In the genomic region with DNA sequence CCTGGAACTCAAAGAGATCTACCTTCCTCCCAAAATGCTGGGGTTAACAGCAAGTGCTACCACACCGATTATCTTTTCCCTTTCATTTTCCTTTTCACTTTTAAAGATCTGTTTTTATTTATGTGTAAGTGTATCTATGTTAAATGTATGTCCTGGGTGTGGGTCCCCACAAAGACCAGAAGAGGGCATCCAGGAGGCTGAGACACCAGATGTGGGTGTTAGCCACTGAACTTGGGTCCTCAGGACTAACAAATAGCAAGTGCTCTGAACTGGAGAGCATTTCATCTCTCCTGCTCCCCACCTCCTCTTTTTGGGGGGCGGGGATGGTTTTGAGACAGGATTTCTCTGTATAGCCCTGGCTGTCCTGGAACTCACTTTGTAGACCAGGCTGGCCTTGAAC, we compare ENCODE assay signal across 18 mouse cellular contexts. TPM values are rescaled to one million over a fixed set of nuclear protein-coding genes. Genes with fewer than 3 reads are reported as not detected.
DNase-seq lines count a peak whose midpoint lies in the region; ATAC-seq and TF ChIP-seq lines count a peak whose summit lies in the region.
"Had no signal": no experiment of that assay in that cellular context is flagged by ENCODE, and none has a peak within 500 bp of the region (broad histone marks: within the 10 kb centered on the region; RNA-seq: fewer than 3 reads in every experiment).

No protein-coding gene starts in this region.

- WGBS in forebrain, postnatal 0 days, result 98% methylated on average over 2 of the region's 2 CpGs
- 95% methylated on average over 2 of the region's 2 CpGs for WGBS in forebrain, embryonic 11.5 days
- 87% methylated on average over 2 of the region's 2 CpGs for WGBS in liver, postnatal 0 days (ENCODE audit: insufficient replicate concordance)
- 89% methylated on average over 2 of the region's 2 CpGs for WGBS in liver, embryonic 11.5 days

- TF ChIP-seq CTCF in forebrain, postnatal 0 days (IDR thresholded peaks at IDR 0.05; ENCODE audit: low read depth), result peak; percentile 25; the same call in 1 of the 2 replicates
- peak; percentile 36; the same call in 1 of the 2 replicates for TF ChIP-seq CTCF in liver, postnatal 0 days (IDR thresholded peaks at IDR 0.05; ENCODE audit: low read depth)
- TF ChIP-seq CTCF in ES-Bruce4 (IDR thresholded peaks at IDR 0.05; ENCODE audit: low read depth, low read length), result peak; percentile 18

- H3K9me3 ChIP-seq in forebrain, postnatal 0 days (ENCODE audit: low read length), result no peaks in the 10 kb centered on the region
- H3K9me3 ChIP-seq in forebrain, embryonic 11.5 days (ENCODE audit: control insufficient read depth, low read length), result no peaks in the 10 kb centered on the region
- H3K9me3 ChIP-seq in liver, postnatal 0 days (ENCODE audit: low read length), result no peaks in the 10 kb centered on the region
- H3K9me3 ChIP-seq in liver, embryonic 11.5 days (ENCODE audit: control insufficient read depth, low read length), result no peaks in the 10 kb centered on the region
- no peaks in the 10 kb centered on the region for H3K9me3 ChIP-seq in ES-Bruce4 (replicated peaks; ENCODE audit: control insufficient read depth, insufficient read depth, low read length, poor library complexity, severe bottlenecking)
- H3K9me3 ChIP-seq: forebrain, embryonic 15.5 days; heart, embryonic 15.5 days; hindbrain, embryonic 12.5 days; midbrain, embryonic 13.5 days; neural tube, embryonic 12.5 days had no signal

- peaks cover 4% of the 10 kb centered on the region; the same call in 1 of the 2 replicates for H3K4me1 ChIP-seq in forebrain, postnatal 0 days (ENCODE audit: insufficient read depth)
- peaks cover 10% of the 10 kb centered on the region for H3K4me1 ChIP-seq in forebrain, embryonic 11.5 days (replicated peaks; ENCODE audit: control insufficient read depth, insufficient read depth, low read length)
- peaks cover 9% of the 10 kb centered on the region for H3K4me1 ChIP-seq in liver, postnatal 0 days (ENCODE audit: insufficient read depth)
- peaks cover 10% of the 10 kb centered on the region for H3K4me1 ChIP-seq in liver, embryonic 11.5 days (replicated peaks; ENCODE audit: control insufficient read depth, insufficient read depth, low read length)
- H3K4me1 ChIP-seq in ES-Bruce4 (ENCODE audit: control insufficient read depth, insufficient read depth, low read length), result peaks cover 2% of the 10 kb centered on the region

- no peak overlapping the region for H3K9ac ChIP-seq in forebrain, postnatal 0 days
- no peak overlapping the region for H3K9ac ChIP-seq in forebrain, embryonic 11.5 days (ENCODE audit: low read length)
- H3K9ac ChIP-seq in liver, postnatal 0 days (replicated peaks), result no peak overlapping the region
- H3K9ac ChIP-seq in liver, embryonic 11.5 days (ENCODE audit: low read depth, low read length), result no peak overlapping the region
- H3K9ac ChIP-seq in ES-Bruce4 (ENCODE audit: low read depth, poor library complexity, severe bottlenecking), result no peak overlapping the region
- H3K9ac ChIP-seq: forebrain, embryonic 15.5 days; heart, embryonic 15.5 days; hindbrain, embryonic 12.5 days; midbrain, embryonic 13.5 days; neural tube, embryonic 12.5 days had no signal

- H3K4me2 ChIP-seq in forebrain, postnatal 0 days (ENCODE audit: low read depth), result no peak overlapping the region
- H3K4me2 ChIP-seq in forebrain, embryonic 11.5 days (ENCODE audit: low read depth, low read length, severe bottlenecking), result no peak overlapping the region
- H3K4me2 ChIP-seq in liver, postnatal 0 days (ENCODE audit: low read depth, low read length), result no peak overlapping the region
- no peak overlapping the region for H3K4me2 ChIP-seq in liver, embryonic 11.5 days
- H3K4me2 ChIP-seq: forebrain, embryonic 15.5 days had no signal

- no peak overlapping the region for H3K27ac ChIP-seq in forebrain, postnatal 0 days (ENCODE audit: low read depth, low read length)
- no peak overlapping the region for H3K27ac ChIP-seq in forebrain, embryonic 11.5 days (ENCODE audit: low read depth, low read length)
- no peak overlapping the region for H3K27ac ChIP-seq in liver, postnatal 0 days (ENCODE audit: low read depth)
- H3K27ac ChIP-seq in liver, embryonic 11.5 days (ENCODE audit: low read depth, low read length), result no peak overlapping the region
- H3K27ac ChIP-seq in ES-Bruce4 (ENCODE audit: insufficient read depth, low read length), result no peak overlapping the region
- H3K27ac ChIP-seq: hindbrain, embryonic 12.5 days; midbrain, embryonic 13.5 days; neural tube, embryonic 12.5 days had no signal

- no peaks in the 10 kb centered on the region for H3K27me3 ChIP-seq in forebrain, postnatal 0 days (ENCODE audit: insufficient read depth, low read length)
- H3K27me3 ChIP-seq in forebrain, embryonic 11.5 days (ENCODE audit: control insufficient read depth, insufficient read depth, low read length), result no peaks in the 10 kb centered on the region
- H3K27me3 ChIP-seq in liver, postnatal 0 days (ENCODE audit: insufficient read depth, low read length), result no peaks in the 10 kb centered on the region
- H3K27me3 ChIP-seq in liver, embryonic 11.5 days (replicated peaks; ENCODE audit: control insufficient read depth, insufficient read depth, low read length), result no peaks in the 10 kb centered on the region
- no peaks in the 10 kb centered on the region for H3K27me3 ChIP-seq in ES-Bruce4 (ENCODE audit: control insufficient read depth, insufficient read depth, low read length, poor library complexity, severe bottlenecking)
- H3K27me3 ChIP-seq: forebrain, embryonic 15.5 days; heart, embryonic 15.5 days; hindbrain, embryonic 12.5 days; midbrain, embryonic 13.5 days; neural tube, embryonic 12.5 days had no signal

- no peak overlapping the region for H3K4me3 ChIP-seq in forebrain, postnatal 0 days (ENCODE audit: low read depth, low read length)
- H3K4me3 ChIP-seq in forebrain, embryonic 11.5 days (ENCODE audit: low read depth, low read length), result no peak overlapping the region
- H3K4me3 ChIP-seq in liver, postnatal 0 days (ENCODE audit: low read depth, low read length), result no peak overlapping the region
- H3K4me3 ChIP-seq in liver, embryonic 11.5 days (ENCODE audit: low read depth, low read length), result no peak overlapping the region
- no peak overlapping the region for H3K4me3 ChIP-seq in ES-Bruce4 (ENCODE audit: low read depth, low read length)
- H3K4me3 ChIP-seq: heart, embryonic 15.5 days; hindbrain, embryonic 12.5 days; midbrain, embryonic 13.5 days; neural tube, embryonic 12.5 days had no signal

- no peak for ATAC-seq in forebrain, postnatal 0 days
- ATAC-seq in forebrain, embryonic 11.5 days (replicated peaks; ENCODE audit: low FRiP score), result no peak
- ATAC-seq in liver, postnatal 0 days, result no peak
- no peak for ATAC-seq in liver, embryonic 11.5 days (replicated peaks; ENCODE audit: low FRiP score)
- ATAC-seq: midbrain, embryonic 13.5 days had no signal

- peaks cover 13% of the 10 kb centered on the region for H3K36me3 ChIP-seq in forebrain, postnatal 0 days (ENCODE audit: insufficient read depth)
- H3K36me3 ChIP-seq in forebrain, embryonic 11.5 days (ENCODE audit: control insufficient read depth, insufficient read depth, low read length), result peaks cover 3% of the 10 kb centered on the region; the same call in 1 of the 2 replicates
- H3K36me3 ChIP-seq in liver, postnatal 0 days (replicated peaks; ENCODE audit: insufficient read depth, low read length), result peaks cover 6% of the 10 kb centered on the region; the same call in 1 of the 2 replicates
- H3K36me3 ChIP-seq in liver, embryonic 11.5 days (ENCODE audit: control insufficient read depth, insufficient read depth, low read length), result peaks cover 3% of the 10 kb centered on the region; the same call in 1 of the 2 replicates
- H3K36me3 ChIP-seq in ES-Bruce4 (ENCODE audit: control insufficient read depth, insufficient read depth, low read length, poor library complexity, severe bottlenecking), result peaks cover 5% of the 10 kb centered on the region; the same call in 1 of the 2 replicates

- TF ChIP-seq EP300 in liver, postnatal 0 days (IDR thresholded peaks at IDR 0.05; ENCODE audit: low read depth), result no peak
- TF ChIP-seq EP300 in ES-Bruce4 (IDR thresholded peaks at IDR 0.05; ENCODE audit: insufficient read depth, low read depth, low read length), result no peak

- no peak for TF ChIP-seq POLR2A in ES-Bruce4 (IDR thresholded peaks at IDR 0.05; ENCODE audit: insufficient read depth, low read length)

- no peak for DNase-seq in forebrain, postnatal 0 days
- DNase-seq in forebrain, embryonic 11.5 days (ENCODE audit: low spot score), result no peak
- DNase-seq in liver, postnatal 0 days, result no peak
- no peak for DNase-seq in liver, embryonic 11.5 days (ENCODE audit: low spot score)
- peak; percentile 71 for DNase-seq in induced T-regulatory cell, adult 2 months (ENCODE audit: low read depth)
- no peak for DNase-seq in right cerebral cortex, postnatal 36 days (ENCODE audit: low spot score in 2 of 2)
- no peak for DNase-seq in spleen, adult 12 weeks (ENCODE audit: low spot score)
- DNase-seq: cerebellum, adult 11-12 months; gastrocnemius, postnatal 36 days; kidney, adult 9 months; lung, postnatal 4 days; thymus, adult 18-20 months had no signal

RNA-seq across cellular contexts. Expression of a gene that starts 12.0 kb away (rescaled TPM):
- total RNA-seq in forebrain, postnatal 0 days (2014; rRNA removed), result 27.4 and 34.1 TPM in 2 replicates
- 3.0 and 5.5 TPM in 2 replicates for polyA plus RNA-seq in forebrain, postnatal 0 days (2015; fragmentation: Nextera tagmentation; extraction: Ambion mirVana)
- polyA plus RNA-seq in forebrain, embryonic 11.5 days (2014; fragmentation: Nextera tagmentation; extraction: Ambion mirVana), result 2.5 and 3.0 TPM in 2 replicates
- polyA plus RNA-seq in liver, postnatal 0 days (2015; fragmentation: Nextera tagmentation; extraction: Ambion mirVana), result 0.58 and 0.59 TPM in 2 replicates
- 5.2 and 5.7 TPM in 2 replicates for polyA plus RNA-seq in liver, embryonic 11.5 days (2014; fragmentation: Nextera tagmentation; extraction: Ambion mirVana)
- 0.43 and 0.62 TPM in 2 replicates for polyA plus RNA-seq in ES-Bruce4 (2011; ENCODE audit: insufficient read depth, insufficient read length, low read depth, missing spikeins)
